Mouse (Mus musculus) R1 (cell line): ENCODE measurements around the gene Lce3f.

Experiments
- DNase-seq: peaks from one replicate; pipeline ENCODE4 v3.0.0-alpha.2; 2018; ENCODE audit warnings: low read depth, low spot score

Gene Lce3f

DNA sequence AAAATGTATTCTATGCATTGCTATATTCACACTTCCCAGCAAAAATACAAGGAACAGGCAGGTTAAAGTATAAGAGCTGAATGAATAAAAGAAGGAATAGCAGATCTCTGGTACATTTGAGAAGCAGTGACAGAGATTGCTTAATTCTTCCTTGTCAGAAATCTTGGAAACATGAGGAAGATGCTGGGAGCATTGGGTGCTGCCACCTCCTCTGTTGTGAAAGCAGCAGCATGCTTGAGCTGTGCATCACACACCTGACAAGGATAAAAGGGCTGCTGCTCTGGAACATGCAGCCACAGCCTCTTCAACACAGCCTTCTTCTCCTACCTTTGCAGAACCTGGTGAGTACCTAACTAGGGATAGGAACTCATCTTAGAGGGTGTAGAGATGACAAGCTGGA lies at the start of gene Lce3f:
Gene Lce3f, plus strand, starts transcription at position 301 of the 400 bp plus-strand sequence.
- DNase-seq, result no peak

DNA sequence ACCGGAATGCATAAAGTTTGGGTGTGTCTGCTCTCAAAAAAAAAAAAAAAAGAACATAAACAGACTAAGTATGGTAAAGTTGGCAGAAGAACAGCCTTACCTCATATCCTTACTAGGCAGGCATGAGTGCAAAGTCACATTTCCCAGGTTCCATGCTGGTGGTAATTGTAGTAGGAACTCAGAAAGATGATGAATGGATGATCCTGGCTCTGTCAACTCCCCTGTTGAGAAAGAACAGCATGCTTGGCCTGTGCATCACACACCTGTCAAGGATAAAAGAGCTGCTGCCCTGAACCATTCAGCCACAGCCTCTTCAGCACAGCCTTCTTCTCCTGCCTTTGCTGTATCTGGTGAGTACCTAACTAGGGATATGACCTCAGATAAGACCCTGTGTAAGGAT lies 47.8 kb upstream of the Lce3f start, which contains the start of gene Lce3c:
Gene Lce3c, plus strand, starts transcription at position 301 of the 400 bp plus-strand sequence.
- DNase-seq, result no peak

GRCm38 (mm10) chr3:92957090-92957489 lies 34.9 kb upstream of the Lce3f start, which contains the start of gene Lce3d:
Lce3d (plus strand) TSS chr3:92957390.
- no peak for DNase-seq

DNA sequence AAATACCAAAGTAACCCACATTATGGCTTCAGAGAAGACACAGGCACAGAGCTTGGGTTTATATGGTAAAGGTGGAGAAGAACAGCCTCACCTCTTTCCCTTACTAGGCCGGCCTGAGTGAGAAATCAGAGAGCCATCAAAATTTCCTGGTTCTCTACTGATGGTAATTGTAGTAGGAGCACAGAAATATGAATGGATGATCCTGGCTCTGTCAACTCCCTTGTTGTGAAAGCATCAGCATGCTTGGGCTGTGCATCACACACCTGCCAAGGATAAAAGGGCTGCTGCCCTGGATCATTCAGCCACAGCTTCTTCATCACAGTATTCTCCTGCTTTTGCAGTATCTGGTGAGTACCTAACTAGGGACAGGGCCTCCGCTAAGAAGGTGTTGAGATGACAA lies 25.3 kb upstream of the Lce3f start, which contains the start of gene Lce3e:
Gene Lce3e, plus strand, starts transcription at position 301 of the 400 bp plus-strand sequence.
- no peak for DNase-seq

DNA sequence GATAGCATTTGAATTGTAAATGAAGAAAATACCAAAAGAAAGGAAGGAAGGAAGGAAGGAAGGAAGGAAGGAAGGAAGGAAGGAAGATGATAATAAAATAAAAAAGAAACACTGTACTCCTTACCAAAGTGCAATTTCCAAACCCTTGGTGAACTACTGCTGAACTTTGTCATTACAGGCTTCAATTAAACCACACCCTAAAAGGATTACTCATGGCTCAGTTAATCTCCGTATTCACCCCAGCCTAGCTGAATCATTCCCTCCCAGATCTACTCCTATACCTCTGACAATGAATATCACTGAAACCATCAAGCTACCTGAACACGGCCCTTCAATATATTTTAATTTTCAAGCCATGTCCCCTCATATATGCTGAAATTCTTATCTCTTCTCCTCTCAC lies 13.5 kb upstream of the Lce3f start:
- no peak for DNase-seq

DNA sequence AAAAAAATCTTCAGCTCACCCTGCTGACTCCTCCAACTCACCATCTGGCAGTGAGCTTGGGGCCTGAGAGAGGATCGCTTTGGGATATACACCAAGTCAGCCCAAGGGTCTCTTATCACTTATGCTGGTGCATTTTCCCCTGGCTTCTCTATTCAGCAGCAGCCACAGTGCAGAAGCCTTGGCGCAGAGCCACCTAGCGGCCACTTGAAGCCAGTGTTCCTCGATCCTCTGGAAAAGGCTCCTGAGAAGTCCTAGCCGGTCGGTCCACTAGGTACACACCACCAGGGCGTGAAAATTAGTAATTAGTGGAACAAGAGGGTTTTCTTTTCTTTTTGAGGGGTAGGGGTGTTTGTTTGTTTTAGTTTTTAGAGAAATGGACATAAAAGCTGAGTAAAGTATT lies 6.7 kb downstream of the Lce3f start:
- peak; percentile 69 for DNase-seq

GRCm38 (mm10) chr3:93000621-93001020 lies 8.6 kb downstream of the Lce3f start:
- no peak for DNase-seq

DNA sequence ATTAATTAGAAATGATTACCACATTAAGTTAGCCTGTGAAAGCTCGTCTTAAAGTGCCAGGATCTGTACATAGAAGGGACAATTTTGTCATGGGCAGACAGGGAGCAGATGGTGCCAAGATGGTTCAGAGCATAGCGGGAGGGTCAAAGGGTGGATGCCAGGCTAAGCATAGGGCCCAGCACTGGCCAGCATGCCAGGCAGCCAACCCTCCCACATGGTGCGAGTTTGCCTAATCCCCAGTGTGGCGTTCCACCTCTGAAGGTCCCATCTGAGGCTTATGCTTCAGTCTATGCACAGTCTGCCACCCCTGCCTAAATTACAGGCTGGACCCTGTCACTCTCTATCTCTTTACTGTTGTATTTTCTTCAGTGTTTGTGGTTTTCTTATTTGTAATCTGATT lies 10.8 kb downstream of the Lce3f start:
- DNase-seq, result no peak

- DNase-seq, result peak; percentile 80
Observed at GRCm38 (mm10) chr3:93014378-93014801, 22.4 kb downstream of the Lce3f start.

- DNase-seq, result no peak
Observed at GRCm38 (mm10) chr3:93014871-93015270, 22.8 kb downstream of the Lce3f start.

DNA sequence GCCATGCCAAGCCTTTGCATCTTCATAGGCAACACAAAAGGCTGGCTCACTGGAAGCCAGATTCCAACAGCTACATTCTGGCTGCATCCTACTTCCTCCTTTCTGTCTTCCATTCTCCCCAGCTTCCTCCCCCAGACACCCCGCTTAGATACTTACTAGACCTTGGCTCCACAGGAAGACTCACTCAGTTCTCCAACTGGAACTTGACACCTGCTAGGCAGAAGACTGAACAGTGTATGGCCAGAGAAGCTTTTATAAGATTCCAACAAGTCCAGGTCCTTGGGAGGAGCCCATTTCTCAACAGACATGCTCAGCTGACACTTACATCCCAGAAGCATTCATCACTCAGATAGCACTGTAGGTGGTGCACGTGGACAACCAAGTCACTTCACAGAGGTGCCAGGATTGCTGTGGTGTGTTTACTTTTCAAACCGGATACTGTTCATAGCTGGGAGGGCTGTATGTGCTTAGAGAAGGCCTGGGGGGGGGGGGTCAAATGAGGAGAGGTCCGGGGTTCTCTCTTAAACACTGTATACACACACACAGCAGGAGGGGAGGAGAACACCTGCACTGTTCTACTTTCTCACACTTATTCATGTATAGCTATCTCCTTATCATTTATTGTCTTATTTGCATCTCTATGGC lies 23.6 kb downstream of the Lce3f start, which contains the start of gene Crct1:
Gene Crct1, minus strand, starts transcription at position 228 of the 645 bp plus-strand sequence.
- peak; percentile 85 for DNase-seq

DNA sequence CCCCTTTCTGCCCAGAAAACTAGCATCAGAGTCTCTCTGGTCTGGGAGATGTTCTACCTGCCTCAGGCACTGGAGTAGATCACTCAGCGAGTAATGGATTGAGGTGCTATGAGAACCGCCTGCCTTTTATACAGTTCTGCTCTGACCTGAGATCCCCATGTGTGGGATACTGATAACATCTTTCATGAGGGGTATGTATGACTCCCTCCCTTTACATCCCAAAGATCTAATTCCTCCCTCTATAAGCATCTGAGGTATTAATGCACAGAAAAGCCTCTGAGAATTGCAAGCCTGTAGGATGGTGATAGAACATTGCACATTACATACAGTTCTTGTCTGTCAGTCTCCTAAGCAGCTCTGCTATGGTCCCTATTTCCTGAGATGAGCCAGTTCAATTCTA lies 26.9 kb downstream of the Lce3f start, which contains the start of gene Lce1m:
Gene Lce1m, minus strand, starts transcription at position 101 of the 400 bp plus-strand sequence.
- no peak for DNase-seq

DNA sequence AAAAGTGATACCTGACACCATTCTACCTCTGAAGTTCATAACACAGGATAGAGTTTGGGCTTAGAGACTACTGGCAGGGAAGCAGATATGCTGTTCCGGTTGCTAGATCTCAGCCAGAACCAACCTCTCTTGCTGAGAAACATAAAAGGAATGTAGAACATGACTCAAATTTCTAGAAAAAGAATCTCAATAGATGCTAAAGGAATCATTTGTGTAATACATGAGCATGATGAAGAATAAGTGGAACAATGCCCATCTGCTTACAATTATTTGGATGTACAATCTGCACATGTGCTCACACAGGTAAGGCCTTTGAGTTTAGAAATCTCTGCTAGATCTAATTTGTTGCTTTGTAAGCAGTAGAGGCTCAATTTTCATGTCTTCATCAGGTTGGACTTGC lies 29.1 kb downstream of the Lce3f start:
- no peak for DNase-seq

- DNase-seq, result no peak
Observed at GRCm38 (mm10) chr3:93023411-93024184, 31.6 kb downstream of the Lce3f start.

DNA sequence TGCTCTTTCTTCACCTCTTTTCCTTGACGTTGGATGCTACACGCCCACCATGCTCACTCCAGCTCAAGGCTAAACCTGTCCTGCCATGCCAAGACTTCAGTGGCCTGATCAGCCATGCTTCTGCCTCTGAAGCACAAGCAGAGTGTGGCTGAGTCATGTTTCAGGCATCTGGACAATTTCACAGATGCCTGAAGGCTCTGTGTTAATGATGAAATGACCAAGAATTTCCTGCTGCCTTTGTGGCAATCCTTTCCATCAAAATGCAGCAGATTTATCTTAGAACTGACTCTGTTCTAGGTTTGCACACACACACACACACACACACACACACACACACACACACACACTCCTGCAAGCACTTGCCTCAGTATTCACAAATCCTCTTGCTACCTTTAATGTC lies 33.5 kb downstream of the Lce3f start:
- no peak for DNase-seq

DNA sequence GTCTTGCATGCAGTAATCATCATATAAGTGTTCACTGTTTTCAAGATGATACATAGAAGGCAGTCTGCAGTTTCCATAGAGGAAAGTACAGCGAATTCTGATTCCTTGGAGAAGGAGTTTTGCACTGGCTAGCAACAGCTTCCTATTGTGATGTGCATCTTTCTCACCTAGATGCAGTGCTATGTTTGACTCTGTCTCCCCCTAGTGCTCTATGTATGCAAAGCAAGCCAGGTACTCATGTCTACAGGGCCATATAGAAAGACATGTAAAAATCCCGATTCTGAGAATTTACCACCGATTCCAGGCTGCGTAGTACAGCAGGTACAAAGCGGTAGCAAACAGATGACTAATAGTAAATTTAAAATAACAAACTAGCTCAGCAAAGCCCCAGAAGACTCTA lies 39.4 kb downstream of the Lce3f start:
- DNase-seq, result peak; percentile 64
